Mouse (Mus musculus) thymus, adult 2 months (tissue): ENCODE results near the gene 4933406M09Rik. TPM values are rescaled to one million over a fixed set of nuclear protein-coding genes. Genes with fewer than 3 reads are reported as not detected.

Source experiments
- DNase-seq: peaks from one replicate; pipeline ENCODE4 v3.0.0; 2021
- H3K27ac ChIP-seq: fragments of 200-500 bp; 2 replicates; pipeline ENCODE4 v1.5.1; 2012; ENCODE audit warnings: low read length, control low read depth; ENCODE audit not compliant: control insufficient read depth, insufficient read depth
- H3K27me3 ChIP-seq: fragments of 200-500 bp; 2 replicates; pipeline ENCODE4 v1.6.1; 2012; ENCODE audit warnings: mild to moderate bottlenecking, low read length, moderate library complexity, mixed read lengths; ENCODE audit not compliant: control insufficient read depth, insufficient read depth
- H3K36me3 ChIP-seq: fragments of 200-500 bp; 2 replicates; pipeline ENCODE4 v1.6.1; 2012; ENCODE audit warnings: mild to moderate bottlenecking, low read length, moderate library complexity; ENCODE audit not compliant: control insufficient read depth, insufficient read depth
- H3K4me1 ChIP-seq: fragments of 200-500 bp; replicated peaks from 2 replicates; pipeline ENCODE4 v1.6.1; 2012; ENCODE audit warnings: low read length; ENCODE audit not compliant: control insufficient read depth, insufficient read depth
- H3K4me3 ChIP-seq: fragments of 200-500 bp; 2 replicates; pipeline ENCODE4 v1.5.1; 2012; ENCODE audit warnings: mild to moderate bottlenecking, low read length, control low read depth, moderate library complexity; ENCODE audit not compliant: control insufficient read depth, insufficient read depth
- CTCF ChIP-seq: fragments of 200-500 bp; IDR thresholded peaks from 2 replicates; pipeline ENCODE4 v1.5.1; 2012; ENCODE audit warnings: mild to moderate bottlenecking, control low read depth, low read length, moderate library complexity, borderline replicate concordance; ENCODE audit not compliant: control insufficient read depth, poor library complexity, insufficient read depth; ENCODE audit errors: extremely low read depth
- POLR2A ChIP-seq: fragments of 200-500 bp; IDR thresholded peaks from 2 replicates; pipeline ENCODE4 v1.6.1; 2012; ENCODE audit warnings: mild to moderate bottlenecking, low read length, control low read depth, moderate library complexity; ENCODE audit not compliant: control insufficient read depth, poor library complexity, insufficient read depth; ENCODE audit errors: extremely low read depth
- WGBS: fragments of 180-500 bp; shearing (Covaris S2); methylation state at CpG from one replicate; pipeline ENCODE4 v1.1.7; 2018; 5-methylcytosine and 5-hydroxymethylcytosine counted together
- polyA plus RNA-seq: library from polyadenylated mRNA; depleted of rRNA; stranded (reverse); fragments of >200 nt; gene quantifications from 2 replicates; pipeline ENCODE4 v1.2.3, GENCODE M21; 2012

4933406M09Rik gene
- polyA plus RNA-seq, 1 experiment: not detected

- Histone ChIP-seq H3K27ac (no peak overlapping the region), H3K36me3 (peaks cover 48% of the 10 kb centered on the region), H3K4me1 (peaks cover 5% of the 10 kb centered on the region), H3K27me3 (no peaks in the 10 kb centered on the region), H3K4me3 (no peak overlapping the region)
- DNase-seq: no peak
- 92% methylated on average over 4 of the region's 4 CpGs for WGBS
- TF ChIP-seq CTCF (no peak), POLR2A (no peak)
Measured at GRCm38 (mm10) chr1:134357461-134357860, 28.3 kb upstream of the 4933406M09Rik start.

GRCm38 (mm10) chr1:134360656-134361055, 25.1 kb upstream of the 4933406M09Rik start:
- no peak for TF ChIP-seq POLR2A
- TF ChIP-seq CTCF: no peak
- Histone ChIP-seq H3K4me1 (peaks cover 5% of the 10 kb centered on the region), H3K36me3 (peaks cover 18% of the 10 kb centered on the region), H3K4me3 (no peak overlapping the region), H3K27ac (no peak overlapping the region), H3K27me3 (no peaks in the 10 kb centered on the region)
- WGBS: 49% methylated on average over 7 of the region's 7 CpGs
- no peak for DNase-seq

GRCm38 (mm10) chr1:134361195-134361856, 24.4 kb upstream of the 4933406M09Rik start:
- peak; percentile 5 for DNase-seq
- Histone ChIP-seq H3K36me3 (peaks cover 11% of the 10 kb centered on the region), H3K27me3 (no peaks in the 10 kb centered on the region), H3K27ac (no peak overlapping the region), H3K4me3 (peak overlapping the region; percentile 84), H3K4me1 (peaks cover 5% of the 10 kb centered on the region)
- under 1% methylated on average over 44 of the region's 44 CpGs for WGBS
- TF ChIP-seq POLR2A (no peak), CTCF (no peak)

GRCm38 (mm10) chr1:134361857-134362212, 23.9 kb upstream of the 4933406M09Rik start, which contains the start of gene Tmem183a:
Gene Tmem183a, minus strand, starts transcription at chr1:134361979.
- peak; percentile 96 for DNase-seq
- TF ChIP-seq CTCF: peak; percentile 54; the same call in 1 of the 2 replicates
- TF ChIP-seq POLR2A: peak; percentile 85
- H3K4me1 ChIP-seq: peaks cover 5% of the 10 kb centered on the region
- H3K36me3 ChIP-seq: peaks cover 9% of the 10 kb centered on the region
- no peaks in the 10 kb centered on the region for H3K27me3 ChIP-seq
- H3K27ac ChIP-seq: no peak within 1 kb of the TSS
- WGBS: under 1% methylated on average over 38 of the region's 38 CpGs
- peak within 1 kb of the TSS; percentile 84 for H3K4me3 ChIP-seq

- 89% methylated on average over 4 of the region's 4 CpGs for WGBS
- Histone ChIP-seq H3K36me3 (peaks cover 4% of the 10 kb centered on the region; the same call in 1 of the 2 replicates), H3K27me3 (no peaks in the 10 kb centered on the region), H3K4me3 (no peak overlapping the region), H3K27ac (no peak overlapping the region), H3K4me1 (peaks cover 5% of the 10 kb centered on the region)
- no peak for DNase-seq
- no peak for TF ChIP-seq POLR2A
- no peak for TF ChIP-seq CTCF
Measured at GRCm38 (mm10) chr1:134363194-134363593, 22.5 kb upstream of the 4933406M09Rik start.

- no peak for DNase-seq
- H3K36me3 ChIP-seq: no peaks in the 10 kb centered on the region
- WGBS: 79% methylated on average over 5 of the region's 5 CpGs
- H3K27me3 ChIP-seq: no peaks in the 10 kb centered on the region
- no peak overlapping the region for H3K27ac ChIP-seq
- H3K4me1 ChIP-seq: peaks cover 5% of the 10 kb centered on the region
- TF ChIP-seq POLR2A (no peak), CTCF (no peak)
- no peak overlapping the region for H3K4me3 ChIP-seq
Measured at GRCm38 (mm10) chr1:134365491-134365890, 20.2 kb upstream of the 4933406M09Rik start.

GRCm38 (mm10) chr1:134368777-134369337, 16.9 kb upstream of the 4933406M09Rik start:
- no peak for TF ChIP-seq CTCF
- TF ChIP-seq POLR2A: no peak
- peak; percentile 53 for DNase-seq
- H3K27ac ChIP-seq: no peak overlapping the region
- no peak overlapping the region for H3K4me3 ChIP-seq
- WGBS: 56% methylated on average over 9 of the region's 9 CpGs
- H3K27me3 ChIP-seq: no peaks in the 10 kb centered on the region
- H3K4me1 ChIP-seq: no peaks in the 10 kb centered on the region
- no peaks in the 10 kb centered on the region for H3K36me3 ChIP-seq
